Mouse (Mus musculus) inflammation-experienced regulatory T-cells, adult 6 months (primary cell): Measurements from ENCODE around the gene Slc36a1. TPM values are rescaled to one million over a fixed set of nuclear protein-coding genes. Genes with fewer than 3 reads are reported as not detected.

Experiments used
- ATAC-seq: one replicate; pipeline ENCODE4 v1.8.0; 2017
- polyA plus RNA-seq, 3 experiments: library from polyadenylated mRNA; unstranded; fragments of 100-300 nt; shearing (Covaris generic); gene quantifications; one replicate each; pipeline ENCODE4 v1.2.1; 2017

Slc36a1 gene
- polyA plus RNA-seq, 3 experiments from 2014 or later: 3.6 to 4.7 (median 4.6) TPM

DNA sequence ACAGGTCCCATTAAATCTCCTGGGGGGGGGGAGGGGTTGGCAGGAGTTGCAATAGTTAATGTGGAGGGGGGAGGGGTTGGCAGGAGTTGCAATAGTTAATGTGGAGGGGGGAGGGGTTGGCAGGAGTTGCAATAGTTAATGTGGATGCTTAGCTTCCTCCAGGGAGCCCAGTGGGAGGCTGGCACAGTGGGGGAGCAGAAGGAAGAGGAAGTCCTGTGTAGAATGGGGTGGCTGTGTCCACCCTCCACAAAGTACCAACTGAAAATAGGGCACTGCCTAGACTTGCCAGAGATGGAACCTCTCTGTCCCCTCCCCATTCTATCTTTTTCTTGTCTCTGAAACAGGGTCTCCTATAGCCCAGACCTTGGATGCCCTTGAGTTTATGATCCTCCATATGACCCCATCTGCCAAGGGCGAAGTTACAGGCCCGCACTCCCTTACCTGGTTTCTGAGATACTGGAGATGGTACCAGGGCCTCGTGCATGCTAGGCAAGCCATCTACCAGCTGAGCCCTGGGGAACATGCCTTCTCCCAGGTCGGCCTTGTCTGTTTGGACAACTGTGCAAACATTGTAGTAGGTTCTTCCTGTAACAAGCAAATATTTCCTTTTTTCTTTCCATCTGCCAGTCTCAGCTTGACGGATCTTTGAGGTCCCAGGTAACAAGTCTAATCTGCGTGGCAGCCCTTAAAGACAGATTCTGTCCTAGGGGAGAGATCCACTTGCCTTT, 5.6 kb downstream of the Slc36a1 start:
- no peak for ATAC-seq

GRCm38 (mm10) chr11:55213518-55213917, 9.4 kb downstream of the Slc36a1 start:
- ATAC-seq: no peak

- ATAC-seq: no peak
Measured at GRCm38 (mm10) chr11:55214161-55214560, 10.0 kb downstream of the Slc36a1 start.

- ATAC-seq: no peak
Measured at GRCm38 (mm10) chr11:55214978-55215377, 10.8 kb downstream of the Slc36a1 start.

GRCm38 (mm10) chr11:55216061-55216460, 11.9 kb downstream of the Slc36a1 start:
- ATAC-seq: no peak

DNA sequence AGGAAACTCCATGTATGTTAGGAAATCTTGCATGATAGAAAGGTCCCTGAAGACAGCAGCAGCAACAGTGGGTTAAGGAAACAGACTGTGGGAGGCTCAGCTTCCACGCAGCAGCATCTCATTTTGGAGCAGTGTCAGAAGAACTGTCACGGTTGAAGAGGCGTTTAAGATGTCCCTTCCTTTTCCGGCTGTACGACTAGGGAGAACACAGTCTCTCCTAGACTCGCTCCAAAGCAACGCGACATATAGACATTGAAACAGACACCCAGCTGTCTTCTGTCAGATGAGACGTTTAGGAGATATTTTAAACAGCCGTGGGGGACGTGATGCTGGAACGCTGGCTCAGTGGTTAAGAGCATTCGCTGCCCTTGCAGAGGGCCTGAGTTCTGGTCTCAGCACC, 12.7 kb downstream of the Slc36a1 start:
- ATAC-seq: no peak

DNA sequence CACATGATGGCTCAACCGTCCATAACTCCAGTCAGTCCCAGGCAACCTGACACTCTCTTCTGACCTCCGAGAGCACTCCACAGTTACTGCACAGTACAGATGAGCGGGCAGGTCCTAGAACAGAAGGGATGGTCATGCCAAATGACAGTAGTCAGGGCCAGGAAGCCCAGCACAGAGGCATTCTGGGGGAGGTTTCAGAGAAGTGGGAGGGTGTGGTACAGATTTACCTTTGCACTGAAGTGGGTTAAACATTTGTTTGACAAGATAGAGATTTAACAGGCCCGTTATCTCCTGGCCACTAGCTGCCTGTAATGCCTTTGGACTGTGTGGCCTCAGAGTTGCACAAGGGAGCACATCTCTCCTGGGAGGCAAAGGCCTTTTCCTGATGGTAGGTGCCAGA, 13.3 kb downstream of the Slc36a1 start:
- ATAC-seq: no peak

GRCm38 (mm10) chr11:55217880-55218279, 13.7 kb downstream of the Slc36a1 start:
- no peak for ATAC-seq

GRCm38 (mm10) chr11:55218473-55218872, 14.3 kb downstream of the Slc36a1 start:
- no peak for ATAC-seq

- peak; percentile 74 for ATAC-seq
Measured at GRCm38 (mm10) chr11:55221306-55221705, 17.2 kb downstream of the Slc36a1 start.

DNA sequence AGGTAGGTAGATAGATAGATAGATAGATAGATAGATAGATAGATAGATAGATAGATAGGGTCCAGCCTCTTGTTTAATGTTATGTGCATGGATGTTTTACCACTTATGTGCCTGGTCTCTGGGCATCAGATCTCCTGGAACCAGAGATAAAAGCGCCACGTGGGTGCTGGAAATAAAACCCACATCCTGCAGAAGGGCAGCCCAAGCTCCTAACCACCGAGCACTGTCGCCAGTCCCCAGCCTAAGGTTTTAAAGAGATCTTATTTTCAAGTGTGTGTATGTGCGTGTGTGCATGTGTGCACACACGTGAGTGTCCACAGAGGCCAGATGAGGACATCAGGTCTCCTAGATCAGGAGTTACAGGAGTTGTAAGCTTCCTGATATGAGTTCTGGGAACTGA, 26.9 kb downstream of the Slc36a1 start:
- peak; percentile 52 for ATAC-seq

DNA sequence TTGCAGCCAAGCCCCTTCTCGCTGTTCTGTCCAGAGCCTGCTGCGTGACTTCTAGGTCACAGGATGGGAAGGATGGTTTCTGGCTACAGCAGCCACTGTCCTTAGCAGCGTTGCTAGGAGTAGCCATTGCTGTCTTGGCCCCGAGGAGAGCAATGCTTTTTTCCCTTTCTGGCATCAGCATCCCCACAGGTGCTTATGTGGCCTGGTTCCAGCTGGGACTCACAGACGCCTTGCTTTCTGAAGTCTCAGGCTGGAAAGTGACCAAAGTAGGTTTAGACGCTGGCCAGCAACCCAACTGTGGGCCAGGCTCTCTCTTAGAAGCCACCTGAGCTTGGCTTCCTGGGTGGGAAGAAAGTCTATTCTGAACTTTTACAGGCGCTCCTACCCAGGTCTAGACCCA, 30.1 kb downstream of the Slc36a1 start:
- no peak for ATAC-seq

GRCm38 (mm10) chr11:55234791-55235190, 30.6 kb downstream of the Slc36a1 start:
- no peak for ATAC-seq

GRCm38 (mm10) chr11:55236815-55237214, 32.7 kb downstream of the Slc36a1 start:
- no peak for ATAC-seq

DNA sequence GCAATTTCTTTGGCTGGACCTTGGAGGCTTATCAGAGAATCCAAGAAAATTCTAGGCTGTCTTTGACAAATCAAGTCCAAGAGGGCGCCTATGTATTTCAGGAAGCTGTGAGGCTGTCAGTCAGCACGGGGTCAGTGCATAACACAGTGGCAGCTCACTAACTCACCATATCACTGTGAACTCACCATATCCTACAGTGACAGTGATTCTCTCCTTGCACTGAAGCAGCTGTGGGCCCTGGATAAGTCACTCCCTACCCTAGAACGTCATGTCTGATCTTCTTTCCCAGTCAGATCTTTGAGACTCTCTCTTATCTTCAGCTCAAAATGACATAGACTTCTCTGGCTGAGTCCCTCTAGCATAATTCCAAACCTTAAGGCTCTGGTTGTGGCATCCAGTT, 35.3 kb downstream of the Slc36a1 start:
- ATAC-seq: no peak

GRCm38 (mm10) chr11:55240556-55240955, 36.4 kb downstream of the Slc36a1 start:
- peak; percentile 63 for ATAC-seq

GRCm38 (mm10) chr11:55250527-55250926, 46.4 kb downstream of the Slc36a1 start:
- ATAC-seq: no peak

GRCm38 (mm10) chr11:55253391-55253790, 49.2 kb downstream of the Slc36a1 start:
- ATAC-seq: no peak

- ATAC-seq: no peak
Measured at GRCm38 (mm10) chr11:55261105-55261504, 57.0 kb downstream of the Slc36a1 start.

DNA sequence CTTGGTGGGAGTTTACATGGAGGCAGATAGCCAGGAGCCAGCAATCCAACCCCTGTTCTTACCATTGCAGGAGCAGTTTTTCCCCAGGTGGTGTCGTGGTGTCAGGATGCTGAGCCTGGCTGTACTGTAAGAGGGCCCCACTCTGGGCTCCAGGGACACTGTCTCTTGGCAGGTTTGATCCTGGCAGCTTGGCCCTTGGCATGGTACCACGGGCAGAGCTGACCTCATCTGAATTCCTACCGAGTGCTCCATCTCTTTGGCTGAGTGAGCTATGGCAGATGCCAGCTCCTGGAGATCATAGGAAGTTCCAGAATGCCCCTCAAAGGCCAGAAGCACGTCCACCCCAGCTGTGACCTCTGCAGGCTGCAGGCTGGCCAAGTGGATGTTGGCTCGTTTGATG, 57.9 kb downstream of the Slc36a1 start:
- no peak for ATAC-seq

GRCm38 (mm10) chr11:55264318-55264717, 60.2 kb downstream of the Slc36a1 start:
- no peak for ATAC-seq

DNA sequence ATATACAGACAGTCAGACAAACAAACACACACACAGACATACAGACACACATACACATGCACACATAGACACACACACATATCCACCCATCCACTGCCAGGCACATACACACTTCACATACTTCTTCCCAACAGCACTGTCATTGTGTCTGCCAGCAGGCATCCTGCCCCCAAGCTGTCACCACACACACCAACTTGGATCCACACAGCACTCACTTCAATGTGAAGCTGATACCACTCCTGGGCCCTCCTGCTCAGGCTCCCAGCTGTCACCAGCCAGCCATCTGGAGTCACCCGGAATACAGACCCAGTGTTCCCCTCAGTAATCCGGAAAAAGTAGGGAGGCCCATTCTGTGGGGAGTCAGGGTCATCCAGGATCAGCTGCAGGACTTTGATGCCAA, 61.5 kb downstream of the Slc36a1 start:
- no peak for ATAC-seq

GRCm38 (mm10) chr11:55268580-55268979, 64.4 kb downstream of the Slc36a1 start:
- no peak for ATAC-seq

DNA sequence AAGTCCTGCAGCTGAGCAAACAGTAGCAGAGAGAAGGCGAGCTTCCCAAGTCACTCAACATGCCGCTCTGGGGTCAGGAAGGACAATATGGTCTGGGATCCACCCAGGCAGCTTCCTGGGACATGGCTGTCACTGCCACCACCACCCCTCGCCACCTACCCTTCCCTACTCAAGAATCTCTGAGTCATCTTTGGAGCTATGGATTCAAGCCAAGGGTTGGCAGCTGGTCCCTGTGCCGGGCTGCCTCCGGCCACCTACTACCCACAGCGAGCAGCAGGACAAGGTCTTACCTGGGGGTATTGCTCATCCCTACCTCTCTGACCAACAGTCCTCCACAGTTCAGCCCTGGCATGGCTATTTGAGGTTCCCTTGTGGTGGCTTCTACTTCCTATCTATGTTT, 70.6 kb downstream of the Slc36a1 start:
- no peak for ATAC-seq
